Mouse (Mus musculus) spleen, adult 2 months (tissue): ENCODE data around the gene Clpsl2.

Experiments used
- CTCF ChIP-seq: fragments of 200-500 bp; IDR thresholded peaks from 2 replicates; pipeline ENCODE4 v1.5.1; 2011; ENCODE audit warnings: mild to moderate bottlenecking, inconsistent platforms; ENCODE audit not compliant: insufficient read depth, insufficient read length, insufficient replicate concordance; ENCODE audit errors: extremely low read depth
- POLR2A ChIP-seq: fragments of 200-500 bp; IDR thresholded peaks from 2 replicates; pipeline ENCODE4 v1.6.1; 2011; ENCODE audit warnings: low read depth, low read length, inconsistent platforms

GRCm38 (mm10) chr17:28522623-28523354 lies 26.4 kb upstream of the Clpsl2 start:
- TF ChIP-seq CTCF (no peak), POLR2A (peak; percentile 95)
